Mouse (Mus musculus): Measurements from ENCODE around the gene Vasn. TPM values are rescaled to one million over a fixed set of nuclear protein-coding genes. Genes with fewer than 3 reads are reported as not detected.

The Vasn gene
- total and polyA plus RNA-seq, 3 experiments, result 2.0 to 5.0 (median 2.2) TPM

DNA sequence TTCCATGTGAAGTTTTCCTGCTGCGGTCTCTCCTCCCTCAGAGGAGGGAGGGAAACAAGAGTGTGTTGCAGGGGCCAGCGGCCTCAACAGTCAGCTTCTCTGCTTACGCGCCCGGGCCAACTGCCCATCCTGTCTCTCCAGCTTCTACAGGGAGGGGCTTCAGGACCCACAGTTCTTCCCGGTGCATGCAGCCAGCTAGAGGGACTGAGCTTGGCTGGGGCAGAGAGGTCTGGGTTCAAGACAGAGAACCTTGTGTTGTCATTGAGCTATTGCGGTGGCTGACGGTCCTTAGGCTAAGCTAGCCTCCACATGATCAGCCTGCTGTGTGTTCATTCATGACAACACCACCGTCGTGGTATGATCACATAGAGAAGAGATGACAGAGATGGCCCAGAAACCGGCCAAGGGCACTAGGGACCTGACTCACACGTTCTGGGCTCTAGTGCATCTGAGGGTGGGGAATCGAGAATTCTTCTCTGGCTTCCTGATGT is 8.0 kb downstream of the Vasn start:
- no peak overlapping the region for H3K4me2 ChIP-seq (ENCODE audit: insufficient read depth, low read depth, poor library complexity, severe bottlenecking)
- H3K9me3 ChIP-seq (replicated peaks; ENCODE audit: low read length), result no peaks in the 10 kb centered on the region
- no peak overlapping the region for H3K27ac ChIP-seq (ENCODE audit: insufficient read depth, low read depth)
- in situ Hi-C loops (cut with MboI; ENCODE audit: low pct_ligation_motif_present, low pct_unique_long_range_greater_than_20kb, low sequenced_read_pairs), result loop anchor here (25.0 kb wide), 1 partner anchor 490 kb away; the partner anchor contains the start of genes Ppl and Sec14l5
- no peak overlapping the region for H3K4me3 ChIP-seq (replicated peaks in 1 of 3; ENCODE audit: low read depth in 2 of 3, low read length in 2 of 3, poor library complexity in 1 of 3)
- no peak for DNase-seq (ENCODE audit: extremely low read depth)
- H3K36me3 ChIP-seq (replicated peaks in 1 of 2; ENCODE audit: control insufficient read depth in 1 of 2, insufficient read depth in 1 of 2, low read length in 1 of 2), result peaks cover 52 to 99% of the 10 kb centered on the region in 2 experiments
- H3K9ac ChIP-seq (ENCODE audit: insufficient read depth, low read depth), result no peak overlapping the region
- H3K4me1 ChIP-seq (ENCODE audit: control insufficient read depth in 1 of 2, insufficient read depth in 2 of 2), result no peaks in the 10 kb centered on the region
- no peaks in the 10 kb centered on the region for H3K79me2 ChIP-seq (replicated peaks; ENCODE audit: control insufficient read depth, extremely low read depth, insufficient read depth, poor library complexity, severe bottlenecking)
- no peak for TF ChIP-seq KAT2A (IDR thresholded peaks at IDR 0.05; ENCODE audit: insufficient replicate concordance, low read length)
- no peak for TF ChIP-seq IRF4 (IDR thresholded peaks at IDR 0.05; ENCODE audit: low read depth, low read length)
- TF ChIP-seq USF2 (conservative IDR thresholded peaks at IDR 0.05; ENCODE audit: low read depth, low read length), result no peak
- TF ChIP-seq E2F4 (IDR thresholded peaks at IDR 0.05; ENCODE audit: insufficient replicate concordance, low read depth, low read length), result no peak
- TF ChIP-seq SIN3A (IDR thresholded peaks at IDR 0.05; ENCODE audit: low read length), result no peak
- no peak for TF ChIP-seq ZNF384 (IDR thresholded peaks at IDR 0.05; ENCODE audit: low read depth, low read length)
- TF ChIP-seq GABPA (IDR thresholded peaks at IDR 0.05; ENCODE audit: insufficient replicate concordance, low read depth, low read length), result no peak
- TF ChIP-seq SMC3 (IDR thresholded peaks at IDR 0.05; ENCODE audit: low read depth, low read length), result no peak
- no peak for TF ChIP-seq CHD2 (IDR thresholded peaks at IDR 0.05; ENCODE audit: low read length)
- TF ChIP-seq POLR2A (IDR thresholded peaks at IDR 0.05; ENCODE audit: low read depth, low read length), result no peak
- no peak for TF ChIP-seq MYC (IDR thresholded peaks at IDR 0.05; ENCODE audit: low read depth, low read length)
- TF ChIP-seq CHD1 (IDR thresholded peaks at IDR 0.05; ENCODE audit: low read depth, low read length), result no peak
- TF ChIP-seq JUN (IDR thresholded peaks at IDR 0.05; ENCODE audit: insufficient read depth, low read depth, low read length), result no peak
- no peak for TF ChIP-seq USF1 (IDR thresholded peaks at IDR 0.05; ENCODE audit: low read depth, low read length)
- TF ChIP-seq NELFE (IDR thresholded peaks at IDR 0.05; ENCODE audit: low read depth, low read length), result no peak
- TF ChIP-seq ZMIZ1 (IDR thresholded peaks at IDR 0.05; ENCODE audit: low read depth, low read length), result no peak
- TF ChIP-seq ETS1 (conservative IDR thresholded peaks at IDR 0.05; ENCODE audit: low read depth, low read length), result no peak
- TF ChIP-seq UBTF (IDR thresholded peaks at IDR 0.05; ENCODE audit: low read depth, low read length), result no peak
- TF ChIP-seq BHLHE40 (IDR thresholded peaks at IDR 0.05; ENCODE audit: low read depth, low read length), result no peak
- no peak for TF ChIP-seq MAFK (IDR thresholded peaks at IDR 0.05; ENCODE audit: insufficient replicate concordance, low read length)
- dilution Hi-C loops (cut with MboI; ENCODE audit: extremely low pct_ligation_motif_present, extremely low pct_unique_long_range_greater_than_20kb, low sequenced_read_pairs), result no loop called here
- no peaks in the 10 kb centered on the region for H3K27me3 ChIP-seq (replicated peaks)

DNA sequence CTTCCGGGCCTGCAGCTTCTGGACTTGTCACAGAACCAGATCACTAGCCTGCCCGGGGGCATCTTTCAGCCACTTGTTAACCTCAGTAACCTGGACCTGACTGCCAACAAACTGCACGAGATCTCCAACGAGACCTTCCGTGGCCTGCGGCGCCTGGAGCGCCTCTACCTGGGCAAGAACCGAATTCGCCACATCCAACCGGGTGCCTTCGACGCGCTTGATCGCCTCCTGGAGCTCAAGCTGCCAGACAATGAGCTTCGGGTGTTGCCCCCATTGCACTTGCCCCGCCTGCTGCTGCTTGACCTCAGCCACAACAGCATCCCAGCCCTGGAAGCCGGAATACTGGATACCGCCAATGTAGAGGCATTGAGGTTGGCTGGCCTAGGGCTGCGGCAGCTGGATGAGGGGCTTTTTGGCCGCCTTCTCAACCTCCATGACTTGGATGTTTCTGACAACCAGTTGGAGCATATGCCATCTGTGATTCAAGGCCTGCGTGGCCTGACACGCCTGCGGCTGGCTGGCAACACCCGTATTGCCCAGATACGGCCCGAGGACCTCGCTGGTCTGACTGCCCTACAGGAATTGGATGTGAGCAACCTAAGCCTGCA is 8.8 kb downstream of the Vasn start:
- DNase-seq (ENCODE audit: extremely low read depth), result no peak
- Histone ChIP-seq H3K27ac (ENCODE audit: insufficient read depth, low read depth) (no peak overlapping the region), H3K4me2 (ENCODE audit: insufficient read depth, low read depth, poor library complexity, severe bottlenecking) (no peak overlapping the region), H3K9me3 (replicated peaks; ENCODE audit: low read length) (no peaks in the 10 kb centered on the region), H3K4me1 (ENCODE audit: control insufficient read depth in 1 of 2, insufficient read depth in 2 of 2) (no peaks in the 10 kb centered on the region), H3K9ac (ENCODE audit: insufficient read depth, low read depth) (no peak overlapping the region), H3K79me2 (replicated peaks; ENCODE audit: control insufficient read depth, extremely low read depth, insufficient read depth, poor library complexity, severe bottlenecking) (no peaks in the 10 kb centered on the region), H3K27me3 (replicated peaks) (no peaks in the 10 kb centered on the region), H3K4me3 (replicated peaks in 1 of 3; ENCODE audit: low read depth in 2 of 3, low read length in 2 of 3, poor library complexity in 1 of 3) (no peak overlapping the region), H3K36me3 (replicated peaks in 1 of 2; ENCODE audit: control insufficient read depth in 1 of 2, insufficient read depth in 1 of 2, low read length in 1 of 2) (peaks cover 60 to 99% of the 10 kb centered on the region in 2 experiments)
- no peak for TF ChIP-seq ZNF384 (IDR thresholded peaks at IDR 0.05; ENCODE audit: low read depth, low read length)
- TF ChIP-seq RCOR1 (conservative IDR thresholded peaks at IDR 0.05; ENCODE audit: low read depth, low read length), result no peak
- TF ChIP-seq ELF1 (IDR thresholded peaks at IDR 0.05; ENCODE audit: low read depth, low read length), result no peak
- TF ChIP-seq TBP (conservative IDR thresholded peaks at IDR 0.05; ENCODE audit: low read depth, low read length), result no peak
- TF ChIP-seq JUN (IDR thresholded peaks at IDR 0.05; ENCODE audit: insufficient read depth, low read depth, low read length), result no peak
- no peak for TF ChIP-seq MYC (IDR thresholded peaks at IDR 0.05; ENCODE audit: low read depth, low read length)
- TF ChIP-seq MAZ (IDR thresholded peaks at IDR 0.05; ENCODE audit: low read depth, low read length), result no peak
- in situ Hi-C loops (cut with MboI; ENCODE audit: low pct_ligation_motif_present, low pct_unique_long_range_greater_than_20kb, low sequenced_read_pairs), result loop anchor here (25.0 kb wide), 1 partner anchor 489 kb away; the partner anchor contains the start of genes Ppl and Sec14l5
- dilution Hi-C loops (cut with MboI; ENCODE audit: extremely low pct_ligation_motif_present, extremely low pct_unique_long_range_greater_than_20kb, low sequenced_read_pairs), result no loop called here

Measured in CH12.LX (cell line).